Mouse (Mus musculus) sigmoid colon, adult 10 weeks (tissue): Measurements from ENCODE around the gene Hint2. TPM values are rescaled to one million over a fixed set of nuclear protein-coding genes. Genes with fewer than 3 reads are reported as not detected.

Source experiments
- polyA plus RNA-seq: library from polyadenylated mRNA; stranded (reverse); fragments of 350-450 nt; fragmentation: Illumina TruSeq; extraction: RNeasy Lipid Tissue Mini Kit (QIAGEN cat#74804); gene quantifications from one replicate; pipeline ENCODE4 v1.2.3, GENCODE M21; 2014; ENCODE audit warnings: low read depth, low replicate concordance

Gene Hint2
- polyA plus RNA-seq: 8.2 TPM

DNA sequence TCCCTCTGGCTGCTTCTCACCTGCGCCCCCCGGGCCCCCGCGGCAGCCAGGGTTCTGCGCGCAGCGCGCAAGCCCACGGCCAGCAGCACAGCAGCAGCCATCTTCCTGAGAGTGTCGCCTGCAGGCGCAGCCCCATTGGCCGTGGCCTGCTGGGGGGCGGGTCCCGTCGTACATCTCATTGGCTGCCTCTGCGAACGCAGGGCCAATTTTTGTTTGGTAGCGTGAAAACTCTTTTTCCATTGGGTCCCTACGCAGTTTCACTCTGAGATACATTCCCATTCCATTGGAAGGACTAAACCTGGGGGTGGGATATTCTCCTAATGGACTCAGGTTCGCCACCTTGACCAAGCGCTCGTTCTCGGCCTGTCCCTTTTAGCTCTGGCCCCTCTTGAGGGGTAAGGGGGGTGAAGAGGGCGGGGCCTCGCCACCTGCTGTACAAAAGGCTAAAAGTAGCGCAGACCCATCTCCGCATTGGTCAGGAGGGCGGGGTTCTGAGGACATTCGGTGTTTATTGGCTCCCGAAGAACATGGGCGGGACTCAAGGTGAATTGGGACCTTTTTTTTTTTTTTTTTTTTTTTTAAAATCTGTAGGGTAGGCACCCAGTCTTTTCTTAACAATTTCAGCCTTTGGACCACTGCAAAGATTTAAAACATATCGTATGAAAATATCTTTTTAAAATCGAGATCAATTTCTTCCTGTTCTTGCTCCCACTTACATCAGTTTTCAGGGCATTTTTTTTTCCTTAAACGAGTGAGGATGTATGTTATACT is at the start of gene Hint2:
Hint2 (minus strand) TSS at position 128 of the 771 bp plus-strand sequence.

DNA sequence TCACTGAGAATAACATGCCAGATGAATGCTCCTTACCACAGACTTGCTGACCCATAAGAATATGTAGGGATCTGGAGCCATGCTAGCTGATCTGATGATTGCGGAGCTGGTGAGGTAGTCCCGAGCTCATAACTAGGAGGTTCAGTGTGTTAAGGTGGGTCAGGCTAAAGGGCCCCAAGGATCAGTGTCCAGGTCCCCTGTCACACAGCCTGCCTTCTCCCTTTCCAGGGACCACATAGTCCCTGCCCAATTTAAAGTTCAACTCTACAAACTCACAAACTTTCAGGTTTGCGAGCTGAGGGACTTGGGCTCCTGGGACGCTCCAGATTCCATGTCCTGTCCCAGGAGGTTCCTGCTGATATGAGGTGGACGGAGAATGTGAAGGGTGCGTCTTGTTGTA is 44.4 kb upstream of the Hint2 start, which contains the start of gene Olfr70:
Olfr70 (minus strand) TSS at position 101 of the 400 bp plus-strand sequence.

DNA sequence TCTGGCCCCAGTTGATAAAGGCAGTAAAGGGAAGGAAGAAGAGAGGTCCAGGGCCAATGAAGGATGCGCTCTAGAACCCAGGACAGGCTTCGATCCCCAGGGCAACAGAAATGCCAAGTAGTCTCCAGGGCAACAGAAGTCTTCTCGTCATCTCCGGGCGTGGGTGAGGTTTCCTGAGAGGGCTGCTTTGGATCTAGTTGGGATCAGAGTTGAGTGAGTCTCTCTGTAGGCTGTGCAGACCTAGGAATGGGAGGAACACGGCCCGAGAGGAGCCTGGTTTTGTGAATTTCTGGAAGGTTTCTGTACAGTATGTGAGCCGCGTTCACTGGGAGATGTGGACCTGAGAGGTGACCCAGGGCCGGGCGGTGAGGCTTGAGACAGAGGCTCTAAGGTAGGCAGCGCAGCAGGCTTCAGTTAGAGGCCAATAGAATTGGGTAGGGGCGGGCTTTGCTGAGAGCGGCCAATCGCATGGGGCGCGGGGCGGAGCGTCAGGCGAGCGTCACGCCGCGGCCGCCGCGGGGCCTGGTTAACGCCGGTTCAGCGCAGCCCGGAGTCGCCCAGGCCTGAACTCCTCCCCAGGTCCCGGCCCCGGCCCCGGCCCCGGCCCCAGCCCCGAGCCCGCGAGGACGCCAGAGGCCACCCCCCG is 12.6 kb upstream of the Hint2 start, which contains the start of the genes Tmem8b and Fam221b:
Tmem8b (plus strand) TSS at position 190 of the 646 bp plus-strand sequence.
Fam221b (minus strand) TSS at position 364 of the 646 bp plus-strand sequence.

DNA sequence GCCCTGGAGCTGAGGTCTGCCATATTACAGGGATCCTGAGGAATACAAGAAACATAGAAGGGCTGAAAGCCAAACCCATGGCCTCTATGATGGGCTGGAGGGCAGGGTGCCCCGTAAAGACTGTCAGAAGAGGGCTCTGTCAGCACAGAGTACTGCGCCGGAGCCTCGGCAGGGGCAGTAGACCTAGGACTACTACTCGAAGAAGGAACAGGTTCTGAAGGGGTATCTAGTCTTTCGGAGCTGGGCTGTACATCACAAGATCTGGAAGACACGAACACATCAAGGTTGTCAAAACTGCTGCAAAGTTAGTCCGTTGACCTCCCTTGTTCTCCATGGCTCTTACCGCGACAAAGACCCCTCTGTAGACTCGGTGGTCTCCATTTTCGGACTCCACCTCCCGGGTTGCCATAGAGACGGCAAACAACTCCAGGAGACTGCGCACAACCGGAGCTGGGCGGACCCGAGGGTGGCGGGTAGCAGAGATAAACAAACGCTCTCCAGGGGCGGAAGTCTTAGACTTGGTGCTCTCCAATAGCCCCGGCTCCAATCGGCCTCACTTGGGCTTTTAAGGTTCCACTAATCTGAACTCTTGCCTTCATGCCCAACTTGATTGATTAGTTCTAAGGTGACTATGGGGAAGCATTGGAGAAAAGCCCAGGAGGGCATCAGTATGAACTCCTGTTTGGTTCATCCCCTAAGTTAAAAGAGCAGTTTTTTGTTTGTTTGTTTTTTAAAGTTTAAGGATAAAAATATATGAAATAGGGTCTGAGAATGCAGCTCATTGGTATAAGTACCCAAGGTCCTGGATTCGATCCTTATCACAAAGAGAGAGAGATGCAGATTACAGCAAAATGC is 2.9 kb downstream of the Hint2 start, which contains the start of gene Spag8:
Spag8 (minus strand) TSS at position 434 of the 855 bp plus-strand sequence.

DNA sequence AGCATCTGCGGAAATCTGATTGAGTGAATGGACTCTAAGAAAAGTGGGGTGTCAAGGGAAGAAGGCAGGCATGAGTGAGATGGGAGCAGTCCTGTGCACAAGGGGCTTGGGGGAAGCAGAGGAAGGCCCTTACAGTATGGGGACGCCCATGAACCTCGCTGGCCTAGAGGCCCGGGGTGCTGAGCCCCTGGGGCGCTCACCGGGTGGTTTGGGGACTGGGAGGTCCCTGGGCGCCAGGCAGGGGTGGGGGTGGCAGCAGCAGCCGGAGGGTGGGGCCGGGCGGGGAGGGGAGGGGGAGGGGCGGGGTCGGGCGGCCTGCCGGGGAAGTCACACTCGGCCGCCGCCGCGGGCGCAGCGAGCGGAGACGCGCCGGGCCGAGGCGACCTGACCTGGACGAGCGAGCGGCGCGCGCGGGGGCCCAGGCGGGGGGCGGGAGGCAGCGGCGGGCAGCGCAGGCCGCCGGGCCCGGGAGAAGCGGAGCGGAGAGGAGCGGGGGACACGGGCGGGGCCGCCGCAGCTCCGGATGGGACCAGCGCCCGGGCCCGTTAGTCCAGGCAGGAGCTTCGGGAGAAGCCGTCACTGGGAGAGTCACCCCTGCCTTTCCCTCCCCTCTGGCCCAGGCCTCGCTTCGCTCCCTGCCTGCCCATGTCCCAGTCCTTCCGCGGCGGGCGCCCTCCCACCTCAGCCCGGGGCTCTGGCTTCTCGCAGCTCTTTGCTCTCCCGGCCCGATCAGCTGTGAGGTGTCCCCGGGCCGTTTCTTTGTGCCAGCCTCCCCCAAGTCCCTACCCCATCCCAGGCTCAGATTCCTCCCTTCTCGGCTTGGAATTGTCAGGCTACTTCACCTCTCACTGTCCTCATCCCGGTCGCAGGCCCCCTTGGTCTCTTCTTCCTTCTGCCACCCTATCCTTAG is 25.0 kb downstream of the Hint2 start, which contains the start of gene Npr2:
Npr2 (plus strand) TSS at position 890 of the 910 bp plus-strand sequence.

Other genes with a start within 250 kb of the Hint2 start
- not detected for gene Fam166b, start 227.3 kb downstream of the Hint2 start, polyA plus RNA-seq
- 0.88 TPM for gene Tesk1, start 214.5 kb downstream of the Hint2 start, polyA plus RNA-seq
- 8.8 TPM for gene Cd72, start 201.8 kb downstream of the Hint2 start, polyA plus RNA-seq
- not detected for gene Sit1, start 172.7 kb downstream of the Hint2 start, polyA plus RNA-seq
- 10.5 TPM for gene Ccdc107, start 163.6 kb downstream of the Hint2 start, polyA plus RNA-seq
- 22.4 TPM for gene Arhgef39, start 156.8 kb downstream of the Hint2 start, polyA plus RNA-seq
- gene Car9, start 149.5 kb downstream of the Hint2 start, polyA plus RNA-seq: 22.6 TPM
- 135 TPM for gene Tpm2, start 132.7 kb downstream of the Hint2 start, polyA plus RNA-seq
- 13.0 TPM for gene Creb3, start 94.1 kb downstream of the Hint2 start, polyA plus RNA-seq
- 75.7 TPM for gene Tln1, start 93.8 kb downstream of the Hint2 start, polyA plus RNA-seq
- gene Rgp1, start 77.8 kb downstream of the Hint2 start, polyA plus RNA-seq: 5.5 TPM
- gene Gba2, start 77.6 kb downstream of the Hint2 start, polyA plus RNA-seq: 1.9 TPM
- gene Msmp, start 72.0 kb downstream of the Hint2 start, polyA plus RNA-seq: not detected
- 3.2 TPM for gene Npr2, start 24.5 kb downstream of the Hint2 start, polyA plus RNA-seq
- gene Spag8, start 2.9 kb downstream of the Hint2 start, polyA plus RNA-seq: not detected
- gene Tmem8b, start 12.5 kb upstream of the Hint2 start, polyA plus RNA-seq: 2.7 TPM
- 0.47 TPM for gene Fam221b, start 12.7 kb upstream of the Hint2 start, polyA plus RNA-seq
- not detected for gene Olfr70, start 44.3 kb upstream of the Hint2 start, polyA plus RNA-seq
- not detected for gene Olfr71, start 53.8 kb upstream of the Hint2 start, polyA plus RNA-seq
- gene Hrct1, start 70.7 kb upstream of the Hint2 start, polyA plus RNA-seq: not detected
- 0.54 TPM for gene Spaar, start 73.6 kb upstream of the Hint2 start, polyA plus RNA-seq
- not detected for gene Olfr159, start 114.5 kb upstream of the Hint2 start, polyA plus RNA-seq
- not detected for gene Olfr156, start 167.4 kb upstream of the Hint2 start, polyA plus RNA-seq
- gene Olfr157, start 183.7 kb upstream of the Hint2 start, polyA plus RNA-seq: not detected
- gene Olfr155, start 195.1 kb upstream of the Hint2 start, polyA plus RNA-seq: not detected
- gene Reck, start 219.1 kb upstream of the Hint2 start, polyA plus RNA-seq: 8.7 TPM